Mouse (Mus musculus) bone marrow macrophage, adult 2 months (primary cell): ENCODE data around the gene Hdac7.

Source experiments
- CTCF ChIP-seq: IDR thresholded peaks from 2 replicates; pipeline ENCODE4 v1.5.1; 2012; ENCODE audit warnings: low read depth, mild to moderate bottlenecking, low read length, moderate library complexity
- POLR2A ChIP-seq: IDR thresholded peaks from 2 replicates; pipeline ENCODE4 v1.6.1; 2012; ENCODE audit warnings: mild to moderate bottlenecking, low read depth, low read length, borderline replicate concordance

DNA sequence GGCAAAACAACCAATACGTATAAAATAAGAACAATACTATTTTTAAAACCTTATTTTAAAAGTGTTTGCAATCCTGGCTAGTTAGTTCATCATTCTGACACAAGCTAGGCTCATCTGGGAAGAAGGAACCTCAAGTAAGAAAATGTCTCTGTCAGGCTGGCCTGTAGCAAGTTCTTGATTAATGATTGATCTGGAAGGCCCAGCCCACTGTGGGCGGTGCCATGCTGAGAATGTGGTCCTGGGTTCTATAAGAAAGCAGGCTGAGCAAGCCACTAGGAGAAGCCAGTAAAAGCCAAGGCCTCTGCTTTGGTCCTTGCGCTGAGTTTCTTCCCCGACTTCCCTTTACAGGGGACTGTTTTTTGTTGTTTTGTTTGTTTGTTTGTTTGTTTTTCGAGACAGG is 91.8 kb downstream of the Hdac7 start:
- TF ChIP-seq POLR2A (no peak), CTCF (no peak)
